Mouse (Mus musculus) limb, embryonic 10.5 days (tissue): ENCODE data around the gene Acvrl1. TPM values are rescaled to one million over a fixed set of nuclear protein-coding genes. Genes with fewer than 3 reads are reported as not detected.

Experiments used
- DNase-seq: peaks from one replicate; pipeline ENCODE4 v3.0.0-alpha.2; 2017; ENCODE audit warnings: low spot score
- H3K27ac ChIP-seq: fragments of 300-500 bp; sonication (generic); 2 replicates; pipeline ENCODE4 v1.5.1; 2016; ENCODE audit warnings: mild to moderate bottlenecking
- H3K27me3 ChIP-seq: fragments of 300-500 bp; sonication (generic); 2 replicates; pipeline ENCODE4 v1.6.1; 2016; ENCODE audit warnings: low read depth, mild to moderate bottlenecking; ENCODE audit not compliant: poor library complexity, severe bottlenecking
- H3K36me3 ChIP-seq: fragments of 300-500 bp; sonication (generic); 2 replicates; pipeline ENCODE4 v1.6.1; 2016; ENCODE audit warnings: mild to moderate bottlenecking, moderate library complexity
- H3K4me1 ChIP-seq: fragments of 300-500 bp; sonication (generic); 2 replicates; pipeline ENCODE4 v1.6.1; 2016
- H3K4me3 ChIP-seq: fragments of 300-500 bp; sonication (generic); 2 replicates; pipeline ENCODE4 v1.5.1; 2016; ENCODE audit warnings: mild to moderate bottlenecking, moderate library complexity
- H3K9me3 ChIP-seq: fragments of 300-500 bp; sonication (generic); replicated peaks from 2 replicates; pipeline ENCODE4 v1.6.1; 2016; ENCODE audit warnings: mild to moderate bottlenecking
- WGBS: fragments of 180-500 bp; shearing (Covaris S2); methylation state at CpG from one replicate; pipeline ENCODE4 v1.1.7; 2016; 5-methylcytosine and 5-hydroxymethylcytosine counted together
- polyA plus RNA-seq: library from polyadenylated mRNA; unstranded; fragments of >200 nt; fragmentation: Nextera tagmentation; extraction: Ambion mirVana; gene quantifications from 2 replicates; pipeline ENCODE4 v1.2.1, GENCODE M21; 2016

Gene Acvrl1
- polyA plus RNA-seq, 1 experiment from 2014 or later, result 8.3 TPM

- DNase-seq, result no peak
- Histone ChIP-seq H3K9me3 (no peaks in the 10 kb centered on the region), H3K36me3 (peaks cover 16% of the 10 kb centered on the region), H3K27me3 (no peaks in the 10 kb centered on the region), H3K4me1 (peaks cover 60% of the 10 kb centered on the region), H3K4me3 (0 out of 2 replicates have a peak overlapping the region, but pooled peaks have one; percentile 1), H3K27ac (peak overlapping the region; percentile 58; the same call in 1 of the 2 replicates)
- 21% methylated on average over 5 of the region's 5 CpGs for whole genome bisulfite sequencing
These were observed 52.8 kb downstream of the Acvrl1 start for GRCm38 (mm10) chr15:101181106-101181466.

GRCm38 (mm10) chr15:101181500-101181899, 53.2 kb downstream of the Acvrl1 start:
- no peaks in the 10 kb centered on the region for H3K27me3 ChIP-seq
- peaks cover 55% of the 10 kb centered on the region for H3K4me1 ChIP-seq
- peaks cover 16% of the 10 kb centered on the region for H3K36me3 ChIP-seq
- DNase-seq, result no peak
- H3K27ac ChIP-seq, result peak overlapping the region; percentile 58; the same call in 1 of the 2 replicates
- WGBS, result 26% methylated on average over 4 of the region's 4 CpGs
- peak overlapping the region; percentile 1; the same call in 1 of the 2 replicates for H3K4me3 ChIP-seq
- no peaks in the 10 kb centered on the region for H3K9me3 ChIP-seq

GRCm38 (mm10) chr15:101182676-101183075, 54.4 kb downstream of the Acvrl1 start:
- 48% methylated on average over 5 of the region's 5 CpGs for WGBS
- Histone ChIP-seq H3K4me3 (no peak overlapping the region), H3K36me3 (peaks cover 16% of the 10 kb centered on the region), H3K27me3 (no peaks in the 10 kb centered on the region), H3K9me3 (no peaks in the 10 kb centered on the region), H3K4me1 (peaks cover 44% of the 10 kb centered on the region), H3K27ac (no peak overlapping the region)
- no peak for DNase-seq

- H3K4me1 ChIP-seq, result peaks cover 29% of the 10 kb centered on the region
- 96% methylated on average over 8 of the region's 8 CpGs for WGBS
- no peak overlapping the region for H3K4me3 ChIP-seq
- DNase-seq, result no peak
- H3K9me3 ChIP-seq, result no peaks in the 10 kb centered on the region
- H3K36me3 ChIP-seq, result peaks cover 16% of the 10 kb centered on the region
- H3K27me3 ChIP-seq, result no peaks in the 10 kb centered on the region
- H3K27ac ChIP-seq, result no peak overlapping the region
These were observed 56.0 kb downstream of the Acvrl1 start for GRCm38 (mm10) chr15:101184300-101184699.

GRCm38 (mm10) chr15:101185549-101185948, 57.2 kb downstream of the Acvrl1 start:
- Histone ChIP-seq H3K27me3 (no peaks in the 10 kb centered on the region), H3K9me3 (no peaks in the 10 kb centered on the region), H3K4me3 (no peak overlapping the region), H3K4me1 (peaks cover 22% of the 10 kb centered on the region), H3K27ac (no peak overlapping the region), H3K36me3 (peaks cover 16% of the 10 kb centered on the region)
- no peak for DNase-seq
- 91% methylated on average over 3 of the region's 3 CpGs for WGBS

GRCm38 (mm10) chr15:101187907-101188306, 59.6 kb downstream of the Acvrl1 start:
- H3K4me3 ChIP-seq, result no peak overlapping the region
- H3K36me3 ChIP-seq, result peaks cover 14% of the 10 kb centered on the region
- H3K4me1 ChIP-seq, result peaks cover 11% of the 10 kb centered on the region
- no peak overlapping the region for H3K27ac ChIP-seq
- no peaks in the 10 kb centered on the region for H3K9me3 ChIP-seq
- no peaks in the 10 kb centered on the region for H3K27me3 ChIP-seq
- no peak for DNase-seq
- 67% methylated on average over 5 of the region's 5 CpGs for WGBS

GRCm38 (mm10) chr15:101189981-101190761, 61.8 kb downstream of the Acvrl1 start:
- Histone ChIP-seq H3K4me1 (peaks cover 10% of the 10 kb centered on the region), H3K27ac (no peak overlapping the region), H3K27me3 (no peaks in the 10 kb centered on the region), H3K36me3 (peaks cover 24% of the 10 kb centered on the region), H3K9me3 (no peaks in the 10 kb centered on the region), H3K4me3 (no peak overlapping the region)
- no peak for DNase-seq
- 83% methylated on average over 10 of the region's 10 CpGs for WGBS

GRCm38 (mm10) chr15:101190762-101191150, 62.4 kb downstream of the Acvrl1 start:
- H3K4me3 ChIP-seq, result no peak overlapping the region
- H3K4me1 ChIP-seq, result peaks cover 10% of the 10 kb centered on the region
- H3K27ac ChIP-seq, result no peak overlapping the region
- peaks cover 24% of the 10 kb centered on the region for H3K36me3 ChIP-seq
- no peaks in the 10 kb centered on the region for H3K9me3 ChIP-seq
- no peaks in the 10 kb centered on the region for H3K27me3 ChIP-seq
- DNase-seq, result no peak
- 82% methylated on average over 5 of the region's 5 CpGs for WGBS

- peaks cover 32% of the 10 kb centered on the region for H3K36me3 ChIP-seq
- peaks cover 10% of the 10 kb centered on the region for H3K4me1 ChIP-seq
- no peak for DNase-seq
- H3K4me3 ChIP-seq, result no peak overlapping the region
- no peaks in the 10 kb centered on the region for H3K9me3 ChIP-seq
- H3K27me3 ChIP-seq, result no peaks in the 10 kb centered on the region
- H3K27ac ChIP-seq, result no peak overlapping the region
- WGBS, result 44% methylated on average over 13 of the region's 13 CpGs
These were observed 63.3 kb downstream of the Acvrl1 start for GRCm38 (mm10) chr15:101191459-101192259.

GRCm38 (mm10) chr15:101192260-101192640, 63.9 kb downstream of the Acvrl1 start:
- 53% methylated on average over 7 of the region's 7 CpGs for WGBS
- Histone ChIP-seq H3K4me1 (peaks cover 10% of the 10 kb centered on the region), H3K4me3 (no peak overlapping the region), H3K36me3 (peaks cover 36% of the 10 kb centered on the region), H3K27ac (no peak overlapping the region), H3K9me3 (no peaks in the 10 kb centered on the region), H3K27me3 (no peaks in the 10 kb centered on the region)
- DNase-seq, result no peak

GRCm38 (mm10) chr15:101192651-101193050, 64.3 kb downstream of the Acvrl1 start:
- Histone ChIP-seq H3K27ac (no peak overlapping the region), H3K36me3 (peaks cover 40% of the 10 kb centered on the region)
- 89% methylated on average over 7 of the region's 7 CpGs for WGBS

GRCm38 (mm10) chr15:101193971-101194370, 65.6 kb downstream of the Acvrl1 start:
- 94% methylated on average over 6 of the region's 6 CpGs for WGBS
- H3K36me3 ChIP-seq, result peaks cover 52% of the 10 kb centered on the region
- no peaks in the 10 kb centered on the region for H3K27me3 ChIP-seq
- H3K4me1 ChIP-seq, result peaks cover 10% of the 10 kb centered on the region
- no peak for DNase-seq
- H3K9me3 ChIP-seq, result no peaks in the 10 kb centered on the region
- H3K27ac ChIP-seq, result no peak overlapping the region
- no peak overlapping the region for H3K4me3 ChIP-seq

More at GRCm38 (mm10) chr15:101192651-101193050, 64.3 kb downstream of the Acvrl1 start:
- Histone ChIP-seq H3K4me1 (peaks cover 10% of the 10 kb centered on the region), H3K27me3 (no peaks in the 10 kb centered on the region), H3K9me3 (no peaks in the 10 kb centered on the region), H3K4me3 (no peak overlapping the region)
- DNase-seq, result no peak
